Mouse (Mus musculus) c-Kit-positive CD71-negative TER-119-negative erythroid progenitor cells, embryonic 14.5 days (primary cell): ENCODE results near the gene Hoxb9.

Source experiments
- DNase-seq: peaks from one replicate; pipeline ENCODE4 v3.0.0-alpha.2; 2013; ENCODE audit warnings: low read depth

The Hoxb9 gene

DNA sequence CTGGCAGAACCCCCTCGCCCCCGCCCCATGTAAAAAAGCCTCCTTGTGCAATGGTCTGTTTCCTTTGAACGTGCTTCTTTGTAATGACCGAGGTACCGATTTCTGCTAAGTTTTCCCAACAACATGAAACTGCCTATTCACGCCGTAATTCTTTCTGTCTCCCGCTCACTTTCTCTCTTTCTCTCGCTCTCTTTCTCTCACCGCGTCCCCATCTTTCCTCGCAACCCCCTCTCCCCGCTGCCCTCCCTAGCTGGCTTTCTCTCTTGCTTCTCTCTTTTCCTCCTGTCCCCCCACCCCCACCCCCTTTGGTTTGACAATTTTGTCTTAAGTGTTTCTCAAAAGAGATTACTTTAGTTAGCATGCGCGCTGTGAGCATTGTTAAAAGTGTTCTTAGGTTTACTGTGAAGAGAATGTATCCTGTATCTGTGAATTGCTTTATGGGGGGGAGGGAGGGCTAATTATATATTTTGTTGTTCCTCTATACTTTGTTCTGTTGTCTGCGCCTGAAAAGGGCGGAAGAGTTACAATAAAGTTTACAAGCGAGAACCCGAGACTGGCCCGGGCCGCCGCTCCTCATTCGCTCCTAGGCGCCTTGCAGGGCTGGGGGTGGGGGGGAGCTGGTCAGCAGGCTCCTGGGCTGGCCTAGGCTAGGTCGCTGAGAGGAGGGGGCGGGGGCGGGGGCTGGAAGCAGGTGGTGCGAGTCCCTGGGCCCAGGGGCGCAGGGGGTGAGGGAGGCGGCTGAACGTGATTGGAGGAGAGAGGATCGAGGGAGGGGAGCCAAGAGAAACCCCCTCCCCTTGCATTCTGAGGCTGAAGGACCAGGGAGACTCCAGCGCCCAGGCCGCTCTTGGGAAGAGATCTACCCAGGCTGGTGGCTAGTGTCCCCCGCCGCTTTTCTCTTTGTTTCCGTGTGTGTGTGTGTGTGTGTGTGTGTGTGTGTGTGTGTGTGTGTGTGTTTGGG, 13.8 kb downstream of the Hoxb9 start:
- DNase-seq, result no peak

DNA sequence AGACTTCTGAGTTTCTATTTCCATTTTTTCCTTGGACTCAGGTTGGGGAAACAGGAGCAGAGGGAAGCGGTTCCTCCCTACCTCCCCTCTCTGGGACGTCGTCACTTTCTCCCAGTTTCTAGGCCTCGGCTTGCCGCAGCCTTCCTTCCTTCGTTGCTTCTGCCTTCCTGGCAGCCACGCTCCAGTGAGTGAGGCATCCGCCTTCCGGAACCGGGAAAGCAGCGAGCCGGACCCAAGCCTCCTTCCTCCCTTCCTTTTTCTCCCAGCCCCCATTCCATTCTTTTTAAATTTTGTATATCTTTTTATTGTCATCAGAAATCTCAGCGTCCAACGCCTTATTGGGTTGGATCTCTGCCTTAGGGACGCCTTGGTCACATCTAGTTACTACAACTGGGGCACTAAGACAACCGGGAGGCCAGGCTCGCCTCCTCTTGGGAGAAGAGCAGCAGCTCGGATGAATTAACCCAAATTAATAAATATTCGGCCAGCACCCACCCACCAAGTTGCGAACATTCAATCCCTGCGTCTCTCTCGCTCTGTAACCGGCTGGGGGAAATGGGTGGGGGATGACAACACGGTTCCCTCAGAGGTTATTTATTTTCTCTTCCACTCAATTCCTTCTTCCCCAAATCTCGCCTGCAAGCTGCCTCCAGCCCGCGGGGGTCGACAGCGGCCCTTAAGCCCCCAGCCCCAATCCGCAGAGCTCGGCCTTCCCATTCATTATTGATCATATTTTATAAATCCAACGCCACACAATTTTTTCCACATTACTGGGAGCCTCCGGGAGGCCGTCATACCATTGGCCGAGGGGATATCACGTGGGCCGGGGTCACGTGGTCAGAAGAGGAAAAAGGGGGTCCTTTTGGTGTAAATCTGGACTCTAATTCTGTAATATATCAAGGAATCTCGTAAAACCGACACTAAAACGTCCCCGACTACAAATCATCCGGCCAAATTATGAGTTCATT, 14.8 kb downstream of the Hoxb9 start, which contains the start of gene Hoxb7:
TSS of gene Hoxb7 (plus strand) at position 853 of the 968 bp plus-strand sequence.
- DNase-seq, result no peak

GRCm38 (mm10) chr11:96286739-96287385, 15.6 kb downstream of the Hoxb9 start:
- no peak for DNase-seq

- DNase-seq, result no peak
These were observed 16.2 kb downstream of the Hoxb9 start for GRCm38 (mm10) chr11:96287411-96287810.

- no peak for DNase-seq
These were observed 17.4 kb downstream of the Hoxb9 start for GRCm38 (mm10) chr11:96288455-96289221.

DNA sequence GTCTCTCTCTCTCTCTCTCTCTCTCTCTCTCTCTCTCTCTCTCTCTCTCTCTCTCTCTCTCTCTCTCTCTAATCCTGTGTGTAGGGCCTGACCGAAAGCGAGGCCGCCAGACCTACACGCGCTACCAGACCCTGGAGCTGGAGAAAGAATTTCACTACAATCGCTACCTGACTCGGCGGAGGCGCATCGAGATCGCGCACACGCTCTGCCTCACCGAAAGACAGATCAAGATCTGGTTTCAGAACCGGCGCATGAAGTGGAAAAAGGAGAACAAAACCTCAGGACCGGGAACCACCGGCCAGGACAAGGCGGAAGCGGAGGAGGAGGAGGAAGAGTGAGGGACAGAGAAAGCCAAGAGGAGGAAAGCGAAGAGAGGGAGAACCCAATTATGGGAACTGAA, 18.0 kb downstream of the Hoxb9 start:
- DNase-seq, result no peak

DNA sequence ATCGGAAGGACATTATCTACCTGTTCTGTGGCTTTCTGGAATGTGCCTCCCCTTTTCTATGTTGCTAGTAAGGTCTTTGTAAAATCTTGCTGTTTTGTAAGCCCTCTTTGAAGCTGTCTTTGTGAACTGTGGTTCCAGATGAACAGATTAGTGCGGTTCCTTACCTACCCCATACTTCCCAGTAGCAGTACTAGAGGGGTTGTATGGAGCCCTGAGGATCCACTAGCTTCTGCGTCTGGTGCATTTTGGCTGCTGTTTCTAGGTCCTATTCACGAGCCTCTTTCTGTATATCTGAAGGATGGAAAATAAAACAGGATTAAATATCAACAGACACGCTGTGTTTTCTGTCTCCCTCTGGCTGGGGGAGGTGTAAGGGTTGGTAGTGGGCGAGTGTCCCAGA, 18.6 kb downstream of the Hoxb9 start:
- DNase-seq, result no peak

GRCm38 (mm10) chr11:96290705-96291355, 19.6 kb downstream of the Hoxb9 start:
- DNase-seq, result no peak

- DNase-seq, result no peak
These were observed 20.7 kb downstream of the Hoxb9 start, which contains the start of gene Hoxb6 for GRCm38 (mm10) chr11:96291681-96292564. TSS of gene Hoxb6 (plus strand) at chr11:96292476.

DNA sequence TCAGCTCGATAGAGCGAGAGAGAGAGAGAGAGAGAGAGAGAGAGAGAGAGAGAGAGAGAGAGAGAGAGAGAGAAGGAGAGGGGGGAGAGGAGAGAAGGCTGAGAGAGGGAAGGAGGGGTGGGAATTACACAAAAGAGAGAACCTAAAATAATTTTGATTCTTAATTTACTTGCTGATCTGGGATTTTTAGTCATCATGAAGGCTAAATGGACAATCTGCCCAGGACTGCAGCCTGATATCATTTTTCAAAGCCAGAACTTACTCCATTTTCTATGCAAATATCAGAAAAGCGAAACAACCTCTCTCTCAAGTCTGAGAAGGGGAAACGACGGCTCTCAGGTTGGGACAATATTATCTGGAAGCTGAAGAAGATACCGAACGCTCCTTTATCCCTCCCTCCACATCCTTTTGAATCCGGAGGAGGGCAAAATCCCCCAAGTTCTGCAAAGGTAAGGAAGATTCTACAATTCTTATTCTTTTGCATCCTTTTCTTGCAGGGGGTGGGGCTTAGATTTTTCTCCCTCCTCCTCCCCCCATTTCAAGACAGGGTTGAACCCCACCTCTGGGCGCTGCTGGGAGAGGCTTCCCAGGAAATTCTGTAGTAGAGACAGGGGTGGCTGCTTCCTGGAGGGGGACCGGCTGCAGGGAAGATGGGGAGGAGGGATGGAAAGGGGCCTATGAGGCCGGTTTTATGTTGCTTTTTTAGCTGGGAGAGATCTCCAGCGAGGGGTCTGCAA, 21.5 kb downstream of the Hoxb9 start:
- DNase-seq, result no peak

DNA sequence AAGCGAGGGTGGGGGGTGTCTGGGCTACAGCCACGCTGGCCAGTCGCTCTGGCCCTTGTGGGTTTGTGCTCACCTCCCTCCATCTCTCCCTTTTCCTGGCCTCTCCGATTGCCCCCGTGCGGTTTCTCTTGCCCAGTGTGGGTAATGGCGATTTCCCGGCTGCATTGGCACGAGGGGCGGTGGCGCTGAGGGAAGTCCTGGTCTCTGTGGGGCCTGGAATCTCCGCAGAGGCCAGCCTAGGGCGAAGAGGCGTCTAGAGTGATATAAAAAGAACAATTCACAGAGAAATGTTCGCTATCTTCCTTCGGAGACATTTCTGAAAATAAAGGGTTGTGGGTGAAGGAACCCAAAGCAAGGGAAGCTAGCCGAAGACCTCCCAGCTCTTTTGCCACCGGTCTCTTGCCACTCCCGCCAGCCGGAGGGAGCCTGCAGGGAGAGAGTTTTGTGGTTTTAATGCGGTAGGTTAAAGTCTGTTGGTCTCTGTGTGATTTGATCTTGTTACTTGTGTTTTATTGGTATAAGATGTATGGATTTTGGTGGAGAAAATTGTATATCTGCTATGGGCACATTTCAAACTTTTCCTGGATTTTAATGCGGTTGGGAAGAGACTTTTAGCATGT, 22.2 kb downstream of the Hoxb9 start:
- DNase-seq, result no peak

DNA sequence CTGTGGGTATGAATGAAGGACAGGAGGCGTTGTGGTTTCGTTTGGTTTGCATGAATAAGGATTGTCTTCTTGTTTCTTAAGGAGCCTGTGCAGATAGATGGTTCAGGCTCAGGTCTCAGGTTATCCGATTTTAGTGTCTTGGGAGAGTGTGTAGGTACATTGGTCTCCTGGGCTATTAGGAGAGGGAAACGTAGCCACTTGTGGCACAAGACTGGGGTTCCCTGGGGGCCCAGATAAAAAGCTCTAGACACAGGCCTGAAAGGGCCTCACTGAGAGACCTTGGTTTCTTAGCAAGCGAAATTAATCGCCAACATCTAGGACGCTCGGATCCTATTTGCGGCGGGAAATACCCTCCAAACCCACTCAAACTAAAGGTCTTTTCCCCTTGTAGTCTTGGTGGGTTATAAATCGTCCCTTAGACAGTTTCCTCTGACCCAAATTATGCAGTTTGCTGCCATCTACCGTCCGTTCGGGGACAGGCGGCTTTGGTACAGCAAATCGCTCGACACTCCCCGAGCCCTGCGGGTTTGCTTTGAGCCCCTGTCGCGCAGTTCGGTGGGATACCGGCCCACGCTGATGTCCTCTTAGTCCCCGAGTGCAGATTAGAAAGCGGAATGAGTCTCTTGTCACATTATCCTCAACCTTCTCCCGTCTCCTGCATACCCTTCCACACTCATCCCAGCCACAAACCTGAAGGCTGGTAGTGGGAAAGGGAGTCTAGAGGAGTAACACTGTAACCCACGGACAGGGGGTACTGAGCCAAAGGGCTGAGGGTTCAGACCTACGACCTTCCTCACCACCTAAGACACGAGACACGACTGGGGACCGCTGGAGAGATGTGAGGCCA, 23.2 kb downstream of the Hoxb9 start:
- peak; percentile 76 for DNase-seq

- DNase-seq, result no peak
These were observed 24.0 kb downstream of the Hoxb9 start for GRCm38 (mm10) chr11:96295092-96295835.

GRCm38 (mm10) chr11:96296997-96297396, 25.7 kb downstream of the Hoxb9 start:
- no peak for DNase-seq

- DNase-seq, result no peak
These were observed 26.2 kb downstream of the Hoxb9 start for GRCm38 (mm10) chr11:96297428-96297827.

GRCm38 (mm10) chr11:96297968-96298635, 26.8 kb downstream of the Hoxb9 start:
- DNase-seq, result no peak
